Mouse (Mus musculus) liver, adult 2 months (tissue): ENCODE measurements at regions not wholly inside any gene's neighbourhood (a gene's known extent, or its start where the extent isn't known, plus 50 kb on each side); places are given as distances from the start of the nearest gene placed in this dataset.

Source experiments
- CTCF ChIP-seq: fragments of 200-500 bp; IDR thresholded peaks from 2 replicates; pipeline ENCODE4 v1.5.1; 2011; ENCODE audit warnings: low read depth, low read length, control low read depth
- POLR2A ChIP-seq: fragments of 200-500 bp; IDR thresholded peaks from 2 replicates; pipeline ENCODE4 v1.6.1; 2011; ENCODE audit warnings: low read length, control low read depth; ENCODE audit not compliant: insufficient read depth; ENCODE audit errors: extremely low read depth

GRCm38 (mm10) chr12:6087071-6087470 lies 711.6 kb upstream of the Klhl29 start:
- TF ChIP-seq POLR2A (no peak), CTCF (no peak)
